Mouse (Mus musculus): ENCODE data around the gene Clec4a1. TPM values are rescaled to one million over a fixed set of nuclear protein-coding genes. Genes with fewer than 3 reads are reported as not detected.

The Clec4a1 gene
- polyA plus RNA-seq, 1 experiment = 0.65 TPM

- TF ChIP-seq POLR2A (IDR thresholded peaks at IDR 0.05; ENCODE audit: low read depth, low read length) = no peak
- no peak for TF ChIP-seq CTCF (IDR thresholded peaks at IDR 0.05; ENCODE audit: extremely low read depth, insufficient read length, insufficient replicate concordance, low read depth, low read length)
- Histone ChIP-seq H3K36me3 (ENCODE audit: control insufficient read depth, insufficient read depth, low read length) (peaks cover 54% of the 10 kb centered on the region), H3K27ac (ENCODE audit: insufficient read depth, low read depth, low read length) (no peak overlapping the region), H3K27me3 (ENCODE audit: control insufficient read depth, insufficient read depth, low read length) (no peaks in the 10 kb centered on the region), H3K4me1 (ENCODE audit: control insufficient read depth, insufficient read depth, insufficient read length, low read length) (peaks cover 18% of the 10 kb centered on the region; the same call in 1 of the 2 replicates), H3K4me3 (ENCODE audit: low read depth, low read length) (no peak overlapping the region)
- WGBS = 94% methylated on average over 12 of the region's 12 CpGs
Observed at GRCm38 (mm10) chr6:122881287-122881686, 40.4 kb upstream of the Clec4a1 start.

GRCm38 (mm10) chr6:122883603-122884002, 38.0 kb upstream of the Clec4a1 start:
- TF ChIP-seq POLR2A (IDR thresholded peaks at IDR 0.05; ENCODE audit: low read depth, low read length) = no peak
- no peak for TF ChIP-seq CTCF (IDR thresholded peaks at IDR 0.05; ENCODE audit: extremely low read depth, insufficient read length, insufficient replicate concordance, low read depth, low read length)

GRCm38 (mm10) chr6:122889599-122889998, 32.0 kb upstream of the Clec4a1 start:
- H3K4me3 ChIP-seq (ENCODE audit: low read depth, low read length) = no peak overlapping the region
- TF ChIP-seq POLR2A (IDR thresholded peaks at IDR 0.05; ENCODE audit: low read depth, low read length) (no peak), CTCF (IDR thresholded peaks at IDR 0.05; ENCODE audit: extremely low read depth, insufficient read length, insufficient replicate concordance, low read depth, low read length) (no peak)
- 95% methylated on average over 2 of the region's 2 CpGs for WGBS

More at GRCm38 (mm10) chr6:122883603-122884002, 38.0 kb upstream of the Clec4a1 start:
- H3K4me1 ChIP-seq (ENCODE audit: control insufficient read depth, insufficient read depth, insufficient read length, low read length) = peaks cover 12% of the 10 kb centered on the region; the same call in 1 of the 2 replicates
- no peak overlapping the region for H3K4me3 ChIP-seq (ENCODE audit: low read depth, low read length)
- H3K27ac ChIP-seq (ENCODE audit: insufficient read depth, low read depth, low read length) = no peak overlapping the region
- H3K27me3 ChIP-seq (ENCODE audit: control insufficient read depth, insufficient read depth, low read length) = no peaks in the 10 kb centered on the region
- 89% methylated on average over 9 of the region's 9 CpGs for WGBS
- peaks cover 74% of the 10 kb centered on the region for H3K36me3 ChIP-seq (ENCODE audit: control insufficient read depth, insufficient read depth, low read length)

GRCm38 (mm10) chr6:122892442-122893049, 29.1 kb upstream of the Clec4a1 start:
- TF ChIP-seq POLR2A (IDR thresholded peaks at IDR 0.05; ENCODE audit: low read depth, low read length) = no peak
- TF ChIP-seq CTCF (IDR thresholded peaks at IDR 0.05; ENCODE audit: extremely low read depth, insufficient read length, insufficient replicate concordance, low read depth, low read length) = peak; percentile 64; the same call in 1 of the 2 replicates
- no peaks in the 10 kb centered on the region for H3K4me1 ChIP-seq (ENCODE audit: control insufficient read depth, insufficient read depth, insufficient read length, low read length)
- H3K36me3 ChIP-seq (ENCODE audit: control insufficient read depth, insufficient read depth, low read length) = peaks cover 29% of the 10 kb centered on the region
- no peak overlapping the region for H3K4me3 ChIP-seq (ENCODE audit: low read depth, low read length)
- no peaks in the 10 kb centered on the region for H3K27me3 ChIP-seq (ENCODE audit: control insufficient read depth, insufficient read depth, low read length)
- H3K27ac ChIP-seq (ENCODE audit: insufficient read depth, low read depth, low read length) = no peak overlapping the region
- 12% methylated on average over 2 of the region's 2 CpGs for WGBS

More at GRCm38 (mm10) chr6:122889599-122889998, 32.0 kb upstream of the Clec4a1 start:
- H3K27ac ChIP-seq (ENCODE audit: insufficient read depth, low read depth, low read length) = no peak overlapping the region
- H3K4me1 ChIP-seq (ENCODE audit: control insufficient read depth, insufficient read depth, insufficient read length, low read length) = no peaks in the 10 kb centered on the region
- no peaks in the 10 kb centered on the region for H3K27me3 ChIP-seq (ENCODE audit: control insufficient read depth, insufficient read depth, low read length)
- H3K36me3 ChIP-seq (ENCODE audit: control insufficient read depth, insufficient read depth, low read length) = peaks cover 53% of the 10 kb centered on the region

- Histone ChIP-seq H3K4me3 (ENCODE audit: low read depth, low read length) (no peak overlapping the region), H3K27ac (ENCODE audit: insufficient read depth, low read depth, low read length) (no peak overlapping the region), H3K36me3 (ENCODE audit: control insufficient read depth, insufficient read depth, low read length) (no peaks in the 10 kb centered on the region), H3K27me3 (ENCODE audit: control insufficient read depth, insufficient read depth, low read length) (no peaks in the 10 kb centered on the region), H3K4me1 (ENCODE audit: control insufficient read depth, insufficient read depth, insufficient read length, low read length) (no peaks in the 10 kb centered on the region)
- WGBS = 31% methylated on average over 4 of the region's 4 CpGs
- TF ChIP-seq POLR2A (IDR thresholded peaks at IDR 0.05; ENCODE audit: low read depth, low read length) (no peak), CTCF (IDR thresholded peaks at IDR 0.05; ENCODE audit: extremely low read depth, insufficient read length, insufficient replicate concordance, low read depth, low read length) (no peak)
Observed at GRCm38 (mm10) chr6:122919922-122920321, 1.7 kb upstream of the Clec4a1 start.

- Histone ChIP-seq H3K27me3 (ENCODE audit: control insufficient read depth, insufficient read depth, low read length) (no peaks in the 10 kb centered on the region), H3K27ac (ENCODE audit: insufficient read depth, low read depth, low read length) (no peak overlapping the region)
- 86% methylated on average over 3 of the region's 3 CpGs for WGBS
Observed at GRCm38 (mm10) chr6:122934845-122935244, 13.2 kb downstream of the Clec4a1 start.

GRCm38 (mm10) chr6:122939618-122940017, 18.0 kb downstream of the Clec4a1 start:
- H3K27me3 ChIP-seq (ENCODE audit: control insufficient read depth, insufficient read depth, low read length) = no peaks in the 10 kb centered on the region
- no peak overlapping the region for H3K4me3 ChIP-seq (ENCODE audit: low read depth, low read length)
- no peaks in the 10 kb centered on the region for H3K36me3 ChIP-seq (ENCODE audit: control insufficient read depth, insufficient read depth, low read length)
- H3K4me1 ChIP-seq (ENCODE audit: control insufficient read depth, insufficient read depth, insufficient read length, low read length) = no peaks in the 10 kb centered on the region
- 76% methylated on average over 5 of the region's 5 CpGs for WGBS
- no peak overlapping the region for H3K27ac ChIP-seq (ENCODE audit: insufficient read depth, low read depth, low read length)
- TF ChIP-seq POLR2A (IDR thresholded peaks at IDR 0.05; ENCODE audit: low read depth, low read length) (no peak), CTCF (IDR thresholded peaks at IDR 0.05; ENCODE audit: extremely low read depth, insufficient read length, insufficient replicate concordance, low read depth, low read length) (no peak)

More at GRCm38 (mm10) chr6:122934845-122935244, 13.2 kb downstream of the Clec4a1 start:
- H3K4me3 ChIP-seq (ENCODE audit: low read depth, low read length) = no peak overlapping the region
- no peak for TF ChIP-seq CTCF (IDR thresholded peaks at IDR 0.05; ENCODE audit: extremely low read depth, insufficient read length, insufficient replicate concordance, low read depth, low read length)
- TF ChIP-seq POLR2A (IDR thresholded peaks at IDR 0.05; ENCODE audit: low read depth, low read length) = no peak
- H3K4me1 ChIP-seq (ENCODE audit: control insufficient read depth, insufficient read depth, insufficient read length, low read length) = no peaks in the 10 kb centered on the region
- H3K36me3 ChIP-seq (ENCODE audit: control insufficient read depth, insufficient read depth, low read length) = no peaks in the 10 kb centered on the region

All from small intestine, adult 2 months (tissue).